Mouse (Mus musculus): ENCODE data around the gene Sebox. TPM values are rescaled to one million over a fixed set of nuclear protein-coding genes. Genes with fewer than 3 reads are reported as not detected.

Sebox gene
- polyA plus RNA-seq, 1 experiment from 2014 or later, result not detected

GRCm38 (mm10) chr11:78499004-78499403, 4.2 kb upstream of the Sebox start, which contains the start of gene Vtn:
Gene Vtn, plus strand, starts transcription at chr11:78499091.
- 53% methylated on average over 7 of the region's 7 CpGs for WGBS
- H3K9me3 ChIP-seq (replicated peaks), result no peaks in the 10 kb centered on the region
- no peak for ATAC-seq (replicated peaks; ENCODE audit: insufficient number of reproducible peaks, insufficient read depth, low FRiP score, low read depth)
- no peak within 1 kb of the TSS for H3K9ac ChIP-seq
- H3K36me3 ChIP-seq, result no peaks in the 10 kb centered on the region
- peak within 1 kb of the TSS; percentile 83 for H3K4me2 ChIP-seq
- peaks cover 14% of the 10 kb centered on the region for H3K4me1 ChIP-seq (replicated peaks)
- H3K27ac ChIP-seq, result no peak within 1 kb of the TSS
- peaks cover 79% of the 10 kb centered on the region for H3K27me3 ChIP-seq
- H3K4me3 ChIP-seq, result peak within 1 kb of the TSS; percentile 52

- ATAC-seq (replicated peaks; ENCODE audit: insufficient number of reproducible peaks, insufficient read depth, low FRiP score, low read depth), result no peak
- no peak overlapping the region for H3K27ac ChIP-seq
- WGBS, result 41% methylated on average over 16 of the region's 16 CpGs
- H3K4me1 ChIP-seq (replicated peaks), result peaks cover 14% of the 10 kb centered on the region
- H3K9me3 ChIP-seq (replicated peaks), result no peaks in the 10 kb centered on the region
- no peak overlapping the region for H3K4me2 ChIP-seq
- H3K9ac ChIP-seq, result no peak overlapping the region
- no peak overlapping the region for H3K4me3 ChIP-seq
- H3K27me3 ChIP-seq, result peaks cover 74% of the 10 kb centered on the region
- no peaks in the 10 kb centered on the region for H3K36me3 ChIP-seq
Observed at GRCm38 (mm10) chr11:78499543-78499942, 3.7 kb upstream of the Sebox start.

- H3K4me3 ChIP-seq, result no peak overlapping the region
- H3K9me3 ChIP-seq (replicated peaks), result no peaks in the 10 kb centered on the region
- H3K4me2 ChIP-seq, result no peak overlapping the region
- no peak for ATAC-seq (replicated peaks; ENCODE audit: insufficient number of reproducible peaks, insufficient read depth, low FRiP score, low read depth)
- H3K4me1 ChIP-seq (replicated peaks), result peaks cover 14% of the 10 kb centered on the region
- no peak overlapping the region for H3K27ac ChIP-seq
- H3K36me3 ChIP-seq, result 0 out of 2 replicates have a peak, but pooled peaks cover 2% of the 10 kb centered on the region
- 66% methylated on average over 9 of the region's 9 CpGs for WGBS
- H3K27me3 ChIP-seq, result peaks cover 62% of the 10 kb centered on the region
- H3K9ac ChIP-seq, result no peak overlapping the region
Observed at GRCm38 (mm10) chr11:78500623-78501202, 2.5 kb upstream of the Sebox start.

- 79% methylated on average over 20 of the region's 20 CpGs for WGBS
- no peak overlapping the region for H3K27ac ChIP-seq
- H3K36me3 ChIP-seq, result peaks cover 10% of the 10 kb centered on the region; the same call in 1 of the 2 replicates
- H3K9me3 ChIP-seq (replicated peaks), result no peaks in the 10 kb centered on the region
- no peak overlapping the region for H3K9ac ChIP-seq
- ATAC-seq (replicated peaks; ENCODE audit: insufficient number of reproducible peaks, insufficient read depth, low FRiP score, low read depth), result no peak
- peaks cover 14% of the 10 kb centered on the region for H3K4me1 ChIP-seq (replicated peaks)
- peaks cover 54% of the 10 kb centered on the region for H3K27me3 ChIP-seq
- no peak overlapping the region for H3K4me3 ChIP-seq
- no peak overlapping the region for H3K4me2 ChIP-seq
Observed at GRCm38 (mm10) chr11:78501529-78501928, 1.7 kb upstream of the Sebox start.

GRCm38 (mm10) chr11:78505430-78505829, 2.2 kb downstream of the Sebox start:
- Histone ChIP-seq H3K27ac (no peak overlapping the region), H3K27me3 (peaks cover 15% of the 10 kb centered on the region), H3K4me3 (no peak overlapping the region), H3K4me2 (no peak overlapping the region), H3K9ac (no peak overlapping the region), H3K36me3 (peaks cover 39% of the 10 kb centered on the region), H3K9me3 (replicated peaks) (no peaks in the 10 kb centered on the region), H3K4me1 (replicated peaks) (no peaks in the 10 kb centered on the region)
- no peak for ATAC-seq (replicated peaks; ENCODE audit: insufficient number of reproducible peaks, insufficient read depth, low FRiP score, low read depth)
- WGBS, result 77% methylated on average over 3 of the region's 3 CpGs

- Histone ChIP-seq H3K4me1 (replicated peaks) (peaks cover 15% of the 10 kb centered on the region), H3K4me2 (no peak overlapping the region), H3K27me3 (no peaks in the 10 kb centered on the region), H3K4me3 (no peak overlapping the region), H3K9ac (no peak overlapping the region), H3K9me3 (replicated peaks) (no peaks in the 10 kb centered on the region), H3K27ac (no peak overlapping the region), H3K36me3 (peaks cover 41% of the 10 kb centered on the region)
- no peak for ATAC-seq (replicated peaks; ENCODE audit: insufficient number of reproducible peaks, insufficient read depth, low FRiP score, low read depth)
- WGBS, result 79% methylated on average over 5 of the region's 5 CpGs
Observed at GRCm38 (mm10) chr11:78509148-78509547, 5.9 kb downstream of the Sebox start.

GRCm38 (mm10) chr11:78512025-78512957, 9.0 kb downstream of the Sebox start, which contains the start of the genes Tmem199 and Poldip2:
Gene Tmem199, minus strand, starts transcription at chr11:78512172.
Gene Poldip2, plus strand, starts transcription at chr11:78512193.
- Histone ChIP-seq H3K4me3 (peak within 1 kb of the TSS; percentile 91), H3K9ac (peak within 1 kb of the TSS; percentile 99), H3K9me3 (replicated peaks) (no peaks in the 10 kb centered on the region), H3K4me2 (peak within 1 kb of the TSS; percentile 91), H3K36me3 (peaks cover 51% of the 10 kb centered on the region), H3K27ac (peak within 1 kb of the TSS; percentile 87), H3K27me3 (no peaks in the 10 kb centered on the region), H3K4me1 (replicated peaks) (peaks cover 15% of the 10 kb centered on the region)
- under 1% methylated on average over 56 of the region's 67 CpGs for WGBS
- peak; percentile 96 for ATAC-seq (replicated peaks; ENCODE audit: insufficient number of reproducible peaks, insufficient read depth, low FRiP score, low read depth)

GRCm38 (mm10) chr11:78513106-78513790, 10.0 kb downstream of the Sebox start:
- Histone ChIP-seq H3K27me3 (no peaks in the 10 kb centered on the region), H3K27ac (no peak overlapping the region), H3K36me3 (peaks cover 50% of the 10 kb centered on the region), H3K4me1 (replicated peaks) (peaks cover 15% of the 10 kb centered on the region), H3K9ac (peak overlapping the region; percentile 99; the same call in 1 of the 2 replicates), H3K4me2 (peak overlapping the region; percentile 91), H3K9me3 (replicated peaks) (no peaks in the 10 kb centered on the region), H3K4me3 (peak overlapping the region; percentile 91)
- WGBS, result 78% methylated on average over 3 of the region's 3 CpGs
- no peak for ATAC-seq (replicated peaks; ENCODE audit: insufficient number of reproducible peaks, insufficient read depth, low FRiP score, low read depth)

- H3K27ac ChIP-seq, result no peak overlapping the region
- H3K4me1 ChIP-seq (replicated peaks), result peaks cover 15% of the 10 kb centered on the region
- no peak overlapping the region for H3K9ac ChIP-seq
- peaks cover 63% of the 10 kb centered on the region for H3K36me3 ChIP-seq
- WGBS, result 64% methylated on average over 2 of the region's 2 CpGs
- H3K4me3 ChIP-seq, result no peak overlapping the region
- no peaks in the 10 kb centered on the region for H3K27me3 ChIP-seq
- H3K4me2 ChIP-seq, result no peak overlapping the region
- no peak for ATAC-seq (replicated peaks; ENCODE audit: insufficient number of reproducible peaks, insufficient read depth, low FRiP score, low read depth)
- no peaks in the 10 kb centered on the region for H3K9me3 ChIP-seq (replicated peaks)
Observed at GRCm38 (mm10) chr11:78515549-78516325, 12.5 kb downstream of the Sebox start.

GRCm38 (mm10) chr11:78518931-78519330, 15.7 kb downstream of the Sebox start:
- Histone ChIP-seq H3K4me1 (replicated peaks) (peaks cover 4% of the 10 kb centered on the region; the same call in 1 of the 2 replicates), H3K27ac (no peak overlapping the region), H3K4me2 (no peak overlapping the region), H3K36me3 (peaks cover 95% of the 10 kb centered on the region), H3K9ac (no peak overlapping the region), H3K9me3 (replicated peaks) (no peaks in the 10 kb centered on the region), H3K4me3 (no peak overlapping the region), H3K27me3 (no peaks in the 10 kb centered on the region)
- WGBS, result 86% methylated on average over 10 of the region's 10 CpGs
- no peak for ATAC-seq (replicated peaks; ENCODE audit: insufficient number of reproducible peaks, insufficient read depth, low FRiP score, low read depth)

Measured in heart, embryonic 15.5 days (tissue).